Mouse (Mus musculus): ENCODE data around the gene Ccdc77. TPM values are rescaled to one million over a fixed set of nuclear protein-coding genes. Genes with fewer than 3 reads are reported as not detected.

Ccdc77 gene
- total RNA-seq, 1 experiment, result 32.8 TPM

DNA sequence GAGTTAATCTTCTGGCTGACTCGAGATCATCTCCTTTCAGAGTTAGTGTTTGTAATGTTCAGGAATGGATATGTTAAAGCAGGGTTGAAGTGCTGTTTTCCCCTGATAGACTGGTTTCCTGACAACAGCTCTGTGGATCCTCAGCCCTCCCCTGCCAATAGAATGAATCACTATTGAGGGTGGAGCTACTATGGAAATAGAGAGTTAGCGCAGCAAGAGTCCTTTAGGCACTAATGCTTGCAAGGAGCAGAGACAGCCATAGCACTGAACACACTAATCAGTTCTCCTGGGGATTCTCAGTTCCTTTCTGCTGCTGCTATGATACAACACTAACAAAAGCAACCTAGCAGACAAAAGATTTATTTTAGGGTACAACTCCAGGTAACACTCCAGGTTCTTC lies 43.8 kb downstream of the Ccdc77 start:
- H3K36me3 ChIP-seq (ENCODE audit: control insufficient read depth, insufficient read depth, low read length, poor library complexity, severe bottlenecking), result peaks cover 10% of the 10 kb centered on the region
- in situ Hi-C loops (cut with MboI; ENCODE audit: low sequenced_read_pairs in 2 of 2, unreplicated experiment in 2 of 2), result no loop called here
- H3K4me1 ChIP-seq (ENCODE audit: control insufficient read depth in 2 of 2, insufficient read depth in 2 of 2, low read length in 2 of 2, poor library complexity in 1 of 2), result peaks cover 2 to 4% of the 10 kb centered on the region in 2 experiments; a peak in 3 of 4 replicates
- no peak overlapping the region for H3K9ac ChIP-seq (ENCODE audit: insufficient read depth, low read depth, low read length, poor library complexity, severe bottlenecking)
- TF ChIP-seq CHD2 (IDR thresholded peaks at IDR 0.05; ENCODE audit: low read depth, low read length) (no peak), HCFC1 (IDR thresholded peaks at IDR 0.05; ENCODE audit: borderline replicate concordance, insufficient read depth, low read length) (no peak), ZC3H11A (IDR thresholded peaks at IDR 0.05; ENCODE audit: borderline replicate concordance, low read depth, low read length) (no peak), MAFK (IDR thresholded peaks at IDR 0.05; ENCODE audit: insufficient read depth, low read depth, low read length) (no peak), ZNF384 (IDR thresholded peaks at IDR 0.05; ENCODE audit: low read depth, low read length) (no peak)
- no peak overlapping the region for H3K4me3 ChIP-seq (ENCODE audit: insufficient read depth in 1 of 2, low read depth in 1 of 2, low read length in 2 of 2, poor library complexity in 1 of 2, severe bottlenecking in 1 of 2)
- no peaks in the 10 kb centered on the region for H3K9me3 ChIP-seq (ENCODE audit: control insufficient read depth, insufficient read depth, low read depth, low read length)
- no peak overlapping the region for H3K27ac ChIP-seq (ENCODE audit: insufficient read depth, low read depth, low read length, poor library complexity, severe bottlenecking)
- DNase-seq (ENCODE audit: low read depth, low spot score), result no peak

DNA sequence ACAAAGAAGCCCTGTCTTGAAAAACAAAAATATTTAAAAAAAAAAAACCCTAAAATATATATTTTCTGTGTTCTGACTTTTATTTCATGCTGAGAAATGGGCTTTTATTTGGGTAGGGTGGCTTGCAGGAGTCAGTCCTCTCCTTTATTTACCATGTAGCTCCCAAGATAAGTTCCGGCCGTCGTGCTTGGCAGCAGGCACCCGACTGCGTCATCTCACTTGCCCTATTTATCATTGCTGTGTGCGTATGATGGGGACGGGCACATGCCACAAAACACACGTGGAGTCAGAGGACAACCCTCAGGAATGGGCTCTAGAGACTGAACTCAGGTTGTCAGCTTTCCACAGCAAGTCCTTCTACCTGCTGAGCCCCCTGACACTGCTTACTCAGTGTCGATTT lies 45.0 kb downstream of the Ccdc77 start:
- no peak for DNase-seq (ENCODE audit: low read depth, low spot score)
- Histone ChIP-seq H3K9ac (ENCODE audit: insufficient read depth, low read depth, low read length, poor library complexity, severe bottlenecking) (no peak overlapping the region), H3K9me3 (ENCODE audit: control insufficient read depth, insufficient read depth, low read depth, low read length) (no peaks in the 10 kb centered on the region), H3K27ac (ENCODE audit: insufficient read depth, low read depth, low read length, poor library complexity, severe bottlenecking) (no peak overlapping the region), H3K4me3 (ENCODE audit: insufficient read depth in 1 of 2, low read depth in 1 of 2, low read length in 2 of 2, poor library complexity in 1 of 2, severe bottlenecking in 1 of 2) (no peak overlapping the region), H3K4me1 (ENCODE audit: control insufficient read depth in 2 of 2, insufficient read depth in 2 of 2, low read length in 2 of 2, poor library complexity in 1 of 2) (peaks cover 2 to 4% of the 10 kb centered on the region in 2 experiments; a peak in 3 of 4 replicates), H3K36me3 (ENCODE audit: control insufficient read depth, insufficient read depth, low read length, poor library complexity, severe bottlenecking) (0 out of 2 replicates have a peak, but pooled peaks cover 2% of the 10 kb centered on the region)
- TF ChIP-seq CHD2 (IDR thresholded peaks at IDR 0.05; ENCODE audit: low read depth, low read length) (no peak), ZNF384 (IDR thresholded peaks at IDR 0.05; ENCODE audit: low read depth, low read length) (no peak), ZC3H11A (IDR thresholded peaks at IDR 0.05; ENCODE audit: borderline replicate concordance, low read depth, low read length) (no peak), MAFK (IDR thresholded peaks at IDR 0.05; ENCODE audit: insufficient read depth, low read depth, low read length) (no peak), HCFC1 (IDR thresholded peaks at IDR 0.05; ENCODE audit: borderline replicate concordance, insufficient read depth, low read length) (no peak)
- in situ Hi-C loops (cut with MboI; ENCODE audit: low sequenced_read_pairs in 2 of 2, unreplicated experiment in 2 of 2), result no loop called here

DNA sequence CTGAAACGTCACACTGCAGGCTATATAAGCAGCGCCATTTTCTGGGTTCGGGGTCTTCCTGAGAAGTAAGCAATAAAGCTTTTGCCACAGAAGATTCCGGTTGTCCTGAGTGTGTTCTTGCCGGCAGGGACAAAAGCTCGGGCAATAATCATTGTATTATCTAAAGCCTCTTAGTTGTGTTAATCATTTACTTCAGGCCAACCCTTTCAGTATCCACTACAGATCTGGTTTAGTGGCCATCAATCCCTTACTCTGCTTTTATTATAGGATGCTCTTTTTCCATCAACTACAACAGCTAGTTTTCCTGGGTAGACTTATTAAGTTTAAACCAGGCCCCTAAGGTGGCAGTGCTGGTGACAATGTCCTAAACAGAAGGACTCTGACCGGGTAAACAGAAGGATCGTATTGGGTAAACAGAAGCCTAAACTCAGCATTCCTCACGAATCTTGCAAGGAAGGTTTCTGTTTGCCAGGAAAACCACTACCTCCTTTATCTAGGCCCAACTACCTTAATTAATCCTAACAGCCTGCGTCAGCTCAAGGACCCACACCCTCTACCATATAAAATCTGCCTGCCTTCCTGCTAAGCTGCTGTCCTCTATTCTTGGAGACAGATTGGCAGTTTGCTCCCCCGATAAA lies 45.8 kb downstream of the Ccdc77 start:
- no peak for TF ChIP-seq HCFC1 (IDR thresholded peaks at IDR 0.05; ENCODE audit: borderline replicate concordance, insufficient read depth, low read length)
- no peak for TF ChIP-seq ZNF384 (IDR thresholded peaks at IDR 0.05; ENCODE audit: low read depth, low read length)
- no peak for TF ChIP-seq ZC3H11A (IDR thresholded peaks at IDR 0.05; ENCODE audit: borderline replicate concordance, low read depth, low read length)
- TF ChIP-seq CHD2 (IDR thresholded peaks at IDR 0.05; ENCODE audit: low read depth, low read length), result no peak
- no peak for TF ChIP-seq MAFK (IDR thresholded peaks at IDR 0.05; ENCODE audit: insufficient read depth, low read depth, low read length)
- in situ Hi-C loops (cut with MboI; ENCODE audit: low sequenced_read_pairs in 2 of 2, unreplicated experiment in 2 of 2), result no loop called here
- Histone ChIP-seq H3K9me3 (ENCODE audit: control insufficient read depth, insufficient read depth, low read depth, low read length) (no peaks in the 10 kb centered on the region), H3K36me3 (ENCODE audit: control insufficient read depth, insufficient read depth, low read length, poor library complexity, severe bottlenecking) (no peaks in the 10 kb centered on the region), H3K4me3 (ENCODE audit: insufficient read depth in 1 of 2, low read depth in 1 of 2, low read length in 2 of 2, poor library complexity in 1 of 2, severe bottlenecking in 1 of 2) (no peak overlapping the region), H3K4me1 (ENCODE audit: control insufficient read depth in 2 of 2, insufficient read depth in 2 of 2, low read length in 2 of 2, poor library complexity in 1 of 2) (peaks cover 2 to 4% of the 10 kb centered on the region in 2 experiments; a peak in 3 of 4 replicates), H3K27ac (ENCODE audit: insufficient read depth, low read depth, low read length, poor library complexity, severe bottlenecking) (no peak overlapping the region), H3K9ac (ENCODE audit: insufficient read depth, low read depth, low read length, poor library complexity, severe bottlenecking) (no peak overlapping the region)
- no peak for DNase-seq (ENCODE audit: low read depth, low spot score)

DNA sequence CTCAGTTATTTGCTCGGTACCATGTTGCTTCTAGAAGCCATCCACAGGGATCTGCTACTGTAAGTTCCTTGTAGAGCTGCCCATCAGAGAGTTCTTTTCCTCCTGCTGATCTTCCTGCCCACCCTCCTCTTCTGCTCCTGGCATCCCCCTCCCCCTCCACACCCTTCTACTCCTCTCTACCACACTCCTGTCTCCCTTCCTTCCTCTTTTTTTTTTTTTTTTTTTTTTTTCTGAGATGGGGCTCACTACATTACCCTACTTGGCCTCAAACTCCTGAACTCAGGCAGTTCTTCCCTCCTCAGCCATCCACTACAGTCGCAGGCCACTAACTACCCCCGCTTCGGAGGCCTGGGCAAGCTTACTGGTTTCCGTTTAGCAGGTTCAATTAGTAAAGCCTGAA lies 51.7 kb downstream of the Ccdc77 start:
- Histone ChIP-seq H3K27ac (ENCODE audit: insufficient read depth, low read depth, low read length, poor library complexity, severe bottlenecking) (no peak overlapping the region), H3K9me3 (ENCODE audit: control insufficient read depth, insufficient read depth, low read depth, low read length) (no peaks in the 10 kb centered on the region), H3K4me3 (ENCODE audit: insufficient read depth in 1 of 2, low read depth in 1 of 2, low read length in 2 of 2, poor library complexity in 1 of 2, severe bottlenecking in 1 of 2) (no peak overlapping the region), H3K4me1 (ENCODE audit: control insufficient read depth in 2 of 2, insufficient read depth in 2 of 2, low read length in 2 of 2, poor library complexity in 1 of 2) (peaks cover 3 to 10% of the 10 kb centered on the region in 2 experiments; a peak in 3 of 4 replicates), H3K36me3 (ENCODE audit: control insufficient read depth, insufficient read depth, low read length, poor library complexity, severe bottlenecking) (no peaks in the 10 kb centered on the region), H3K9ac (ENCODE audit: insufficient read depth, low read depth, low read length, poor library complexity, severe bottlenecking) (no peak overlapping the region)
- in situ Hi-C loops (cut with MboI; ENCODE audit: low sequenced_read_pairs in 2 of 2, unreplicated experiment in 2 of 2), result no loop called here
- DNase-seq (ENCODE audit: low read depth, low spot score), result no peak
- TF ChIP-seq MAFK (IDR thresholded peaks at IDR 0.05; ENCODE audit: insufficient read depth, low read depth, low read length), result no peak
- no peak for TF ChIP-seq ZC3H11A (IDR thresholded peaks at IDR 0.05; ENCODE audit: borderline replicate concordance, low read depth, low read length)
- no peak for TF ChIP-seq HCFC1 (IDR thresholded peaks at IDR 0.05; ENCODE audit: borderline replicate concordance, insufficient read depth, low read length)
- TF ChIP-seq ZNF384 (IDR thresholded peaks at IDR 0.05; ENCODE audit: low read depth, low read length), result no peak
- no peak for TF ChIP-seq CHD2 (IDR thresholded peaks at IDR 0.05; ENCODE audit: low read depth, low read length)

Measured in ES-E14 (cell line).